Mouse (Mus musculus) cerebellum, postnatal 4 days (tissue): ENCODE data around the gene Gm14401.
A peak's percentile ranks its signal among the peaks of the same experiment; 100 is the strongest.
"Not testable (repeated sequence)": the region's sequence is repeated elsewhere in the genome, so short reads cannot be mapped to it uniquely, and the experiment has no call there.

Experiments
- DNase-seq, 2 experiments: peaks; one replicate each; pipeline ENCODE4 v3.0.0; 2022; ENCODE audit warnings: low spot score in 2 of 2, mixed read lengths in 1 of 2

Gm14401 gene

DNA sequence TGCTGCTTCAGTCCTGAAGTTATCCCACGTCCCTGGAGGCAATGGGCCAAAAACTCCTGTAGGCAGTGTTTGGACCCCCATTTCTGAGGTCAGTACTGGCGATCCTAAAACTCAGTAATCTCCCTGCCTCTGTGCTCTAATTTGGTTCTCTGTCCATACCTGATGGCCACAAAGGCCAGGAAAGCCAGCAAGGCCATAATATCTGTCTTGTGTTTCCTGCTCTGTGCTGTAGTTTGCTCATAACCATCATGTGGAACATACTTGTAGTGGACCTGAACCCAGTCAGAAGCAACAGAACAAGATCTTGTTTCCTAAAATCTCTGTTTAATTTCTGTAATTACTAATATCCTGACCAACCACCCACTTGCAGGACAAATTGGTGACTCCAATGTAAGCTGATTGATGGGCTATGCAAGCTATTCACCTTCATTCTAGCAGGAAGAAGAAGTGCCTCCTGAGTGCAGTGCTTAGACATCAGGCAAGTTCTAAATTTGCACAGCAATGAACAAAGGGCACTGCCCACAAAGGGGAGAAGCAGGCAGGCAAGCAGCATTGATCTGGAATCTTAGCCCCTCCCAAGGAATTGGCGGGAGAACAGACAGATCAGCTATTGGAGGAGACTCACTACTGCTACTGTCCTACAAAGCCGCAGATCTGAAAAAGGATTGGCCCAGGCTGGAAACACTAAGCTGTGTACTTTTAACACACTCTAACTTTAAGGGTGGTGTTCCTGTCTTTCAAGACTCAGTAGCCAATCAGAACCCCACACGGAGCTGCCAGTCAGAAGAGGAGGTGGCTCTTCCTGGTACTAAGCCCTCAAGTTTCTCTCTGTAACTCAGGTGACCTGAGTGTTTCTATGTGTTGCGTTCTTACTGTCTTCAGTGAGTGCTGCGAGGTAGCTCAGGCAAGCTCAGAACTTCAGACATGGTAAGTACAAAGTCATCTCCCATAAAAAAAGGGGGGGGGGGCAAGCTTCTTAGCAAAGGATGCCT, at the start of gene Gm14401:
TSS of gene Gm14401 (plus strand) at position 889 of the 992 bp plus-strand sequence.
- peak; percentile 2 to 17 for DNase-seq

- not testable (repeated sequence) for DNase-seq
Measured at GRCm38 (mm10) chr2:177072807-177073206, 1.3 kb upstream of the Gm14401 start.

GRCm38 (mm10) chr2:177075015-177075414, 895 bp downstream of the Gm14401 start:
- not testable (repeated sequence) for DNase-seq

- DNase-seq = not testable (repeated sequence)
Measured at GRCm38 (mm10) chr2:177079866-177080265, 5.7 kb downstream of the Gm14401 start.

GRCm38 (mm10) chr2:177109086-177109485, 35.0 kb downstream of the Gm14401 start:
- not testable (repeated sequence) for DNase-seq

DNA sequence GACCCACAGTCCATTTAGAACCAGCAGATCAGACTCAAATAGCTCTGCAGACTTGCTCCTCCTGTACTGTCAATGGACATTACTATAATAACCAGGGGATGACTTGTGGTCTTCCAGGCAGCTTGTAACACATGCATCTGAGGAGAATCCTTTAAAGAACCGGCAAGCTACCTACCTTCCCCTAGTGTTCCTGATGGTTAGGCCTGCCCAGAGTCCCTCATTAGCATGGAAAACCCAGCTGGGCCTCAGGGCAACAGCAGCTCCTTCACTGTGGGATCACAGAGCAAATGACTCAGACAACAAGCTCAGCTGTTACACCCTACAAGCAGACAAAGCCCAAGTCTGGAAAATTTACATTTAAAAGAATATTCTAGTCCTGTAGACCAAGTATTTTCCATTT, 55.0 kb downstream of the Gm14401 start:
- DNase-seq = peak in 1 of 2 experiments; percentile 16
